Mouse (Mus musculus): ENCODE measurements around the gene A930018P22Rik. TPM values are rescaled to one million over a fixed set of nuclear protein-coding genes. Genes with fewer than 3 reads are reported as not detected.
"Not testable (repeated sequence)": the region's sequence is repeated elsewhere in the genome, so short reads cannot be mapped to it uniquely, and the experiment has no call there.

A930018P22Rik gene
- polyA plus RNA-seq, 1 experiment: not detected

GRCm38 (mm10) chr2:104098529-104099230, 23.9 kb upstream of the A930018P22Rik start:
- TF ChIP-seq POLR2A (IDR thresholded peaks at IDR 0.05; ENCODE audit: insufficient read depth, low read depth, low read length) (no peak), CTCF (IDR thresholded peaks at IDR 0.05; ENCODE audit: insufficient read depth, low read depth, low read length) (no peak)
- Histone ChIP-seq H3K27ac (ENCODE audit: insufficient read depth, low read depth, low read length) (no peak overlapping the region), H3K4me3 (ENCODE audit: insufficient read depth, low read depth, low read length) (no peak overlapping the region), H3K4me1 (ENCODE audit: control insufficient read depth, insufficient read depth, low read length) (no peaks in the 10 kb centered on the region)
- WGBS: 71% methylated on average over 3 of the region's 3 CpGs

DNA sequence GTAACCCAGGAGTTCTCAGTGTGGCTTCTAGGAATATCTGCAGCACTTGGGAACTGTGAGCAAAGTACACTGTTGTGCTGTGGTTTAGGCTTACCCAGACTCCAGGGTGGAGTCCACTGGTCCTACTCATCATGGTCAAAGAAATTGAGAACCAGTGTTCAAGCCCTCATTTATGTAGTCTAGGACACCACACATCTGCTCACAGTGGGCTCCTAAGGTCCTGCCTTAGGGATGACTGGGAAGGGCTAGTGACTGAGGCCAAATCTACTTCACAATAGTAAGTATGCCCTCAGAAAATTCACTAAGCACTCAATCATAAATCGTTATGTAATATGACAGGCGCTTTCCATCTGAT, 23.4 kb upstream of the A930018P22Rik start:
- no peaks in the 10 kb centered on the region for H3K4me1 ChIP-seq (ENCODE audit: control insufficient read depth, insufficient read depth, low read length)
- 97% methylated on average over 2 of the region's 2 CpGs for WGBS
- no peak overlapping the region for H3K4me3 ChIP-seq (ENCODE audit: insufficient read depth, low read depth, low read length)
- TF ChIP-seq CTCF (IDR thresholded peaks at IDR 0.05; ENCODE audit: insufficient read depth, low read depth, low read length): no peak
- TF ChIP-seq POLR2A (IDR thresholded peaks at IDR 0.05; ENCODE audit: insufficient read depth, low read depth, low read length): no peak
- H3K27ac ChIP-seq (ENCODE audit: insufficient read depth, low read depth, low read length): no peak overlapping the region

DNA sequence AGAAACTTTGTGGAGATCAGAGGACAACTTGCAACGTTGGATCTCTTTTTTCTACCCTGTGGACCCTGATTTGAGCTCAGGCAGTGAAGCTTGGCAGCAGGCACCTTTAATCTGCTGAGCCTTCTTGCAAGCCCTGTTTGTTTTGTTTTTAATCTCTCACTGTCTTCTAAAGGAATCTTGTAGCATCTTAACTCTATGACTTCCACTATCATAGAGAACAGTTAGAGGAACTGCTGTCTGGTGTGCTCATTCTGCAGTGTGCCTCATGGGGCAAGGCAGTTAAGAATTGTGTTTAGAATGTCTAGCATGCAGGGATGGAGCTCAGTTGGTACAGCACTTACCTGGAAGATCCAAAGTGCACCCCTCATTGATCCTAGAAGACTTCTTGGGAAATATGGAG, 22.6 kb upstream of the A930018P22Rik start:
- Histone ChIP-seq H3K4me1 (ENCODE audit: control insufficient read depth, insufficient read depth, low read length) (no peaks in the 10 kb centered on the region), H3K4me3 (ENCODE audit: insufficient read depth, low read depth, low read length) (no peak overlapping the region), H3K27ac (ENCODE audit: insufficient read depth, low read depth, low read length) (no peak overlapping the region)
- WGBS: 85% methylated on average over 1 of the region's 1 CpGs
- TF ChIP-seq POLR2A (IDR thresholded peaks at IDR 0.05; ENCODE audit: insufficient read depth, low read depth, low read length) (no peak), CTCF (IDR thresholded peaks at IDR 0.05; ENCODE audit: insufficient read depth, low read depth, low read length) (no peak)

- Histone ChIP-seq H3K4me1 (ENCODE audit: control insufficient read depth, insufficient read depth, low read length) (no peaks in the 10 kb centered on the region), H3K27ac (ENCODE audit: insufficient read depth, low read depth, low read length) (no peak overlapping the region), H3K4me3 (ENCODE audit: insufficient read depth, low read depth, low read length) (no peak overlapping the region)
- WGBS: 92% methylated on average over 6 of the region's 6 CpGs
- no peak for TF ChIP-seq POLR2A (IDR thresholded peaks at IDR 0.05; ENCODE audit: insufficient read depth, low read depth, low read length)
- TF ChIP-seq CTCF (IDR thresholded peaks at IDR 0.05; ENCODE audit: insufficient read depth, low read depth, low read length): no peak
Measured at GRCm38 (mm10) chr2:104104800-104105199, 17.8 kb upstream of the A930018P22Rik start.

GRCm38 (mm10) chr2:104109021-104109420, 13.5 kb upstream of the A930018P22Rik start:
- 92% methylated on average over 2 of the region's 2 CpGs for WGBS
- H3K4me3 ChIP-seq (ENCODE audit: insufficient read depth, low read depth, low read length): not testable (repeated sequence)

GRCm38 (mm10) chr2:104109528-104109927, 13.0 kb upstream of the A930018P22Rik start:
- no peak overlapping the region for H3K27ac ChIP-seq (ENCODE audit: insufficient read depth, low read depth, low read length)
- WGBS: 81% methylated on average over 2 of the region's 2 CpGs
- TF ChIP-seq CTCF (IDR thresholded peaks at IDR 0.05; ENCODE audit: insufficient read depth, low read depth, low read length): no peak
- TF ChIP-seq POLR2A (IDR thresholded peaks at IDR 0.05; ENCODE audit: insufficient read depth, low read depth, low read length): no peak

More at GRCm38 (mm10) chr2:104109021-104109420, 13.5 kb upstream of the A930018P22Rik start:
- H3K27ac ChIP-seq (ENCODE audit: insufficient read depth, low read depth, low read length); H3K4me1 ChIP-seq (ENCODE audit: control insufficient read depth, insufficient read depth, low read length): not testable (repeated sequence)

GRCm38 (mm10) chr2:104110031-104110430, 12.5 kb upstream of the A930018P22Rik start:
- TF ChIP-seq CTCF (IDR thresholded peaks at IDR 0.05; ENCODE audit: insufficient read depth, low read depth, low read length) (no peak), POLR2A (IDR thresholded peaks at IDR 0.05; ENCODE audit: insufficient read depth, low read depth, low read length) (no peak)
- no peak overlapping the region for H3K4me3 ChIP-seq (ENCODE audit: insufficient read depth, low read depth, low read length)
- WGBS: 90% methylated on average over 4 of the region's 4 CpGs

More at GRCm38 (mm10) chr2:104109528-104109927, 13.0 kb upstream of the A930018P22Rik start:
- H3K4me3 ChIP-seq (ENCODE audit: insufficient read depth, low read depth, low read length): no peak overlapping the region
- H3K4me1 ChIP-seq (ENCODE audit: control insufficient read depth, insufficient read depth, low read length): no peaks in the 10 kb centered on the region

DNA sequence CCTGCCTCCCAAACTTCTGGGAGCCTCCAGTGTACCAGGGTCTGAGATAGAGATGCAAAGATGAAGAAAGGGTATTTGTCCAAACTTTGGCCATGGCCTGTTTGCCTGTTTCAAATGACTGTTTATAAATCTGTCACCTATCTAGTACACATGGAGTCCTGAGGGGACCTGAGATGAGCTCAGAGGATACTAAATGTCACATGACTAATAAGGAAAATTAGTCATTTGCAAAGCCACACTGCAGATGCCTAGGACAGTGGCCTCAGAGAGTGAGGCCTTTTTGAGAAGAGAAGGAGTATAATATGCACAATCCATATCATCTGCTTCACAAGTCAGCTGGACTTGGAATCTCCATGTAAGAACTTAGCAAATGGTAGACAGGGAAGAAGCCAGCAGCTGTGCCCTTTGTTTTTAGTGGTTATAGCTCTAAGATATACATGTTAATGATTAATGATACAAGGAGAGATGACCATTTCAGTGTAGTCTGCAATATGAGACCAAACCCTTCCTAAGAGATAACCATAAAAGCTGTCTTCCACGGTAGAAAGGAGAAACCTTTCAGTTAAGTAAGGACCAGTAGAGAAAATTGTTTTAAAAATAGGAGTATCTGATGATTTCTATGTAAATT, 11.3 kb upstream of the A930018P22Rik start:
- WGBS: no CpG with 5 or more reads among the region's 1 CpGs
- H3K4me1 ChIP-seq (ENCODE audit: control insufficient read depth, insufficient read depth, low read length); H3K4me3 ChIP-seq (ENCODE audit: insufficient read depth, low read depth, low read length); H3K27ac ChIP-seq (ENCODE audit: insufficient read depth, low read depth, low read length): not testable (repeated sequence)

More at GRCm38 (mm10) chr2:104110031-104110430, 12.5 kb upstream of the A930018P22Rik start:
- H3K27ac ChIP-seq (ENCODE audit: insufficient read depth, low read depth, low read length): no peak overlapping the region
- H3K4me1 ChIP-seq (ENCODE audit: control insufficient read depth, insufficient read depth, low read length): no peaks in the 10 kb centered on the region

- not testable (repeated sequence) for H3K4me3 ChIP-seq (ENCODE audit: insufficient read depth, low read depth, low read length); H3K4me1 ChIP-seq (ENCODE audit: control insufficient read depth, insufficient read depth, low read length)
Measured at GRCm38 (mm10) chr2:104113563-104113962, 9.0 kb upstream of the A930018P22Rik start.

DNA sequence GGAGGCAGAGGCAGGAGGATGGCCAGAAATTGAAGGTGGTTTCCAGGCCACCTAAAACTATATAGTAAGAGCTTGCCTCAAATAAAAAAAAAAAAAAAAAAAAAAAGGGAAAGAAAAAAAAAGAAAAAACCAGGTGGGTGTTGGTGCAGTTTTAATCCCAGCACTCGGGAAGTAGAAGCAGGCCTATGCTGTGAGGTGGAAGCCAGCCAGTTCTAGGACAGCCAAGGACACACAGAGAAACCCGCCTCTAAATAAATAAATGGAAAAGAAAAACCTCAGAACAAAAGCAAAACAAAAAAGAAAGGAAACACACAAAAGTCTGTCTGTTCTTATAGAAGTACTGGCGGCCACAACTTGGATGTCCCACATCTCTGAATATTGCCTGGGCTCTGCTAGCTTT, 7.7 kb upstream of the A930018P22Rik start:
- WGBS: 73% methylated on average over 3 of the region's 3 CpGs
- no peak for TF ChIP-seq POLR2A (IDR thresholded peaks at IDR 0.05; ENCODE audit: insufficient read depth, low read depth, low read length)
- no peak for TF ChIP-seq CTCF (IDR thresholded peaks at IDR 0.05; ENCODE audit: insufficient read depth, low read depth, low read length)
- H3K4me3 ChIP-seq (ENCODE audit: insufficient read depth, low read depth, low read length): no peak overlapping the region
- no peak overlapping the region for H3K27ac ChIP-seq (ENCODE audit: insufficient read depth, low read depth, low read length)
- H3K4me1 ChIP-seq (ENCODE audit: control insufficient read depth, insufficient read depth, low read length): peaks cover 2% of the 10 kb centered on the region; the same call in 1 of the 2 replicates

More at GRCm38 (mm10) chr2:104113563-104113962, 9.0 kb upstream of the A930018P22Rik start:
- H3K27ac ChIP-seq (ENCODE audit: insufficient read depth, low read depth, low read length): not testable (repeated sequence)

DNA sequence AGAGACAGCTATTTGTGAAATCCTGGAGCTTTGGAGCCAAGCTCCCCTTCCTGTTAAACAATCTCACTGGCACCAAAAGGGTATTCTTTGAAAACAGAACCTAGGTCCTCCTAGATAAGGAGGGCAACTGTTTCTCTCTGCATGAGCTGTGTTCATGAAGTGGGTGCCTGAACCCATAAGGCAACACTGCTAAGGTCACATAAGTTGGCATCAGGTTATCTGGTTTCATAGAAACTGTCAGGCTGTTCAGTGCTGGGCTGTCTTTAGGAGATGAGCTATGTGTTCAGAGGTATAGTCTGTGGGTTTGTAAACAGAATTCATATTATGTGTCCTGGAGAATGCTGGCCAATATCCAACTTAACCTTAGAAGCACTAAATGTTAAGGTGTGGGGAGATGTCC, 5.4 kb upstream of the A930018P22Rik start:
- H3K4me1 ChIP-seq (ENCODE audit: control insufficient read depth, insufficient read depth, low read length); H3K4me3 ChIP-seq (ENCODE audit: insufficient read depth, low read depth, low read length); H3K27ac ChIP-seq (ENCODE audit: insufficient read depth, low read depth, low read length): not testable (repeated sequence)
